Mouse (Mus musculus): ENCODE data around the gene Xpo5.

- no peak for TF ChIP-seq POLR2A (IDR thresholded peaks at IDR 0.05; ENCODE audit: control insufficient read depth in 1 of 2, insufficient read depth in 1 of 2, low read depth in 1 of 2, low read length in 2 of 2, poor library complexity in 1 of 2)
- TF ChIP-seq MEF2A (IDR thresholded peaks at IDR 0.05; ENCODE audit: extremely low read depth, insufficient replicate concordance, low read depth, low read length, poor library complexity, severe bottlenecking) = no peak
- TF ChIP-seq POLR2AphosphoS5 (IDR thresholded peaks at IDR 0.05; ENCODE audit: borderline replicate concordance, low read depth, low read length) = no peak
- no peak for TF ChIP-seq POLR2AphosphoS2 (IDR thresholded peaks at IDR 0.05; ENCODE audit: low read length)
These were observed 72.9 kb downstream of the Xpo5 start for GRCm38 (mm10) chr17:46275506-46275905.

Measured in MEL (cell line).